Mouse (Mus musculus) inflammation-experienced regulatory T-cells, adult 16 weeks (primary cell): ENCODE data around the gene Gm10720. TPM values are rescaled to one million over a fixed set of nuclear protein-coding genes. Genes with fewer than 3 reads are reported as not detected.

Experiments
- polyA plus RNA-seq: library from polyadenylated mRNA; unstranded; fragments of 100-300 nt; shearing (Covaris generic); gene quantifications from one replicate; pipeline ENCODE4 v1.2.1, GENCODE M21; 2017

Gm10720 gene
- 0.63 TPM for polyA plus RNA-seq

DNA sequence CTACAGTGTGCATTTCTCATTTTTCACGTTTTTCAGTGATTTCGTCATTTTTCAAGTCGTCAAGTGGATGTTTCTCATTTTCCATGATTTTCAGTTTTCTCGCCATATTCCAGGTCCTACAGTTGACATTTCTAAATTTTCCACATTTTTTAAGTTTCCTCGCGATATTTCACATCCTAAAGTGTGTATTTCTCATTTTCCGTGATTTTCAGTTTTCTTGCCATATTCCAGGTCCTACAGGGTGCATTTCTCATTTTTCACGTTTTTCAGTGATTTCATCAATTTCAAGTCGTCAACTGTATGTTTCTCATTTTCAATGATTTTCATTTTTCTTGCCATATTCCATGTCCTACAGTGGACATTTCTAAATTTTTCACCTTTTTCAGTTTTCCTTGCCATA, at the start of gene Gm10720:
TSS of gene Gm10720 (plus strand) at position 301 of the 400 bp plus-strand sequence.

DNA sequence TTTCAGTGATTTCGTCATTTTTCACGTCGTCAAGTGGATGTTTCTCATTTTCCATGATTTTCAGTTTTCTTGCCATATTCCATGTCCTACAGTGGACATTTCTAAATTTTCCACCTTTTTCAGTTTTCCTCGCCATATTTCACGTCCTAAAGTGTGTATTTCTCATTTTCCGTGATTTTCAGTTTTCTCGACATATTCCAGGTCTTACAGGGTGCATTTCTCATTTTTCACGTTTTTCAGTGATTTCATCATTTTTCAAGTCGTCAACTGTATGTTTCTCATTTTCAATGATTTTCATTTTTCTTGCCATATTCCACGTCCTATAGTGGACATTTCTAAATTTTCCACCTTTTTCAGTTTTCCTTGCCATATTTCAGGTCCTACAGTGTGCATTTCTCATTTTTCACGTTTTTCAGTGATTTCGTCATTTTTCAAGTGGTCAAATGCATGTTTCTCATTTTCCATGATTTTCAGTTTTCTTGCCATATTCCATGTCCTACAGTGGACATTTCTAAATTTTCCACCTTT, 14.9 kb upstream of the Gm10720 start, which contains the start of gene Gm10722:
TSS of gene Gm10722 (plus strand) at position 478 of the 528 bp plus-strand sequence.

DNA sequence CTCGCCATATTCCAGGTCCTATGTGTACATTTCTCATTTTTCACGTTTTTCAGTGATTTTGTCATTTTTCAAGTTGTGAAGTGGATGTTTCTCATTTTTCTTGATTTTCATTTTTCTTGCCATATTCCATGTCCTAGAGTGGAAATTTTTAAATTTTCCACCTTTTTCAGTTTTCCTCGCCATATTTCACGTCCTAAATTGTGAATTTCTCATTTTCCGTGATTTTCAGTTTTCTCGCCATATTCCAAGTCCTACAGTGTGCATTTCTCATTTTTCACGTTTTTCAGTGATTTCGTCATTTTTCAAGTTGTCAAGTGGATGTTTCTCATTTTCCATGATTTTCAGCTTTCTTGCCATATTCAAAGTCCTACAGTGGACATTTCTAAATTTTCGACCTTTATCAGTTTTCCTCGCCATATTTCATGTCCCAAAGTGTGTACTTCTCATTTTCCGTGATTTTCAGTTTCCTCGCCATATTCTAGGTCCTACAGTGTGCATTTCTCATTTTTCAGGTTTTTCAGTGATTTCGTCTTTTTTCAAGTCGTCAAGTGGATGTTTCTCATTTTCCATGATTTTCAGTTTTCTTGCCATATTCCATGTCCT, 12.6 kb upstream of the Gm10720 start, which contains the start of gene Gm11168:
TSS of gene Gm11168 (plus strand) at position 553 of the 603 bp plus-strand sequence.

DNA sequence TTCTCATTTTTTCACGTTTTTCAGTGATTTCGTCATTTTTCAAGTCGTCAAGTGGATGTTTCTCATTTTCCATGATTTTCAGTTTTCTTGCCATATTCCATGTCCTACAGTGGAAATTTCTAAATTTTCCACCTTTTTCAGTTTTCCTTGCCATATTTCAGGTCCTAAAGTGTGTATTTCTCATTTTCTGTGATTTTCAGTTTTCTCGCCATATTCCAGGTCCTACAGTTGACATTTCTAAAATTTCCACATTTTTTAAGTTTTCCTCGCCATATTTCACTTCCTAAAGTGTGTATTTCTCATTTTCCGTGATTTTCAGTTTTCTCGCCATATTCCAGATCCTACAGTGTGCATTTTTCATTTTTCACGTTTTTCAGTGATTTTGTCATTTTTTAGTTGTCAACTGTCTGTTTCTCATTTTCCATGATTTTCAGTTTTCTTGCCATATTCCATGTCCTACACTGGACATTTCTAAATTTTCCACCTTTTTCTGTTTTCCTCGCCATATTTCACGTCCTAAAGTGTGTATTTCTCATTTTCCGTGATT, 2.6 kb upstream of the Gm10720 start, which contains the start of gene Gm10721:
TSS of gene Gm10721 (plus strand) at position 408 of the 547 bp plus-strand sequence.

DNA sequence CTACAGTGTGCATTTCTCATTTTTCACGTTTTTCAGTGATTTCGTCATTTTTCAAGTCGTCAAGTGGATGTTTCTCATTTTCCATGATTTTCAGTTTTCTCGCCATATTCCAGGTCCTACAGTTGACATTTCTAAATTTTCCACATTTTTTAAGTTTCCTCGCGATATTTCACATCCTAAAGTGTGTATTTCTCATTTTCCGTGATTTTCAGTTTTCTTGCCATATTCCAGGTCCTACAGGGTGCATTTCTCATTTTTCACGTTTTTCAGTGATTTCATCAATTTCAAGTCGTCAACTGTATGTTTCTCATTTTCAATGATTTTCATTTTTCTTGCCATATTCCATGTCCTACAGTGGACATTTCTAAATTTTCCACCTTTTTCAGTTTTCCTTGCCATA, 1.7 kb downstream of the Gm10720 start, which contains the start of gene Gm10719:
TSS of gene Gm10719 (plus strand) at position 301 of the 400 bp plus-strand sequence.

DNA sequence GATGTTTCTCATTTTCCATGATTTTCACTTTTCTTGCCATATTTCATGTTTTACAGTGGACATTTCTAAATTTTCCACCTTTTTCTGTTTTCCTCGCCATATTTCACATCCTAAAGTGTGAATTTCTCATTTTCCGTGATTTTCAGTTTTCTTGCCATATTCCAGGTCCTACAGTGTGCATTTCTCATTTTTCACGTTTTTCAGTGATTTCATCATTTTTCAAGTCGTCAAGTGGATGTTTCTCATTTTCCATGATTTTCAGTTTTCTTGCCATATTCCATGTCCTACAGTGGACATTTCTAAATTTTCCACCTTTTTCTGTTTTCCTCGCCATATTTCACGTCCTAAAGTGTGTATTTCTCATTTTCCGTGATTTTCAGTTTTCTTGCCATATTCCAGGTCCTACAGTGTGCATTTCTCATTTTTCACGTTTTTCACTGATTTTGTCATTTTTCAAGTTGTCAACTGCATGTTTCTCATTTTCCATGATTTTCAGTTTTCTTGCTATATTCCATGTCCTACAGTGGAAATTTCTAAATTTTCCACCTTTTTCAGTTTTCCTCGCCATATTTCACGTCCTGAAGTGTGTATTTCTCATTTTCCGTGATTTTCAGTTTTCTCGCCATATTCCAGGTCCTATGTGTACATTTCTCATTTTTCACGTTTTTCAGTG, 8.0 kb downstream of the Gm10720 start, which contains the start of gene Gm10718:
TSS of gene Gm10718 (plus strand) at position 236 of the 673 bp plus-strand sequence.

DNA sequence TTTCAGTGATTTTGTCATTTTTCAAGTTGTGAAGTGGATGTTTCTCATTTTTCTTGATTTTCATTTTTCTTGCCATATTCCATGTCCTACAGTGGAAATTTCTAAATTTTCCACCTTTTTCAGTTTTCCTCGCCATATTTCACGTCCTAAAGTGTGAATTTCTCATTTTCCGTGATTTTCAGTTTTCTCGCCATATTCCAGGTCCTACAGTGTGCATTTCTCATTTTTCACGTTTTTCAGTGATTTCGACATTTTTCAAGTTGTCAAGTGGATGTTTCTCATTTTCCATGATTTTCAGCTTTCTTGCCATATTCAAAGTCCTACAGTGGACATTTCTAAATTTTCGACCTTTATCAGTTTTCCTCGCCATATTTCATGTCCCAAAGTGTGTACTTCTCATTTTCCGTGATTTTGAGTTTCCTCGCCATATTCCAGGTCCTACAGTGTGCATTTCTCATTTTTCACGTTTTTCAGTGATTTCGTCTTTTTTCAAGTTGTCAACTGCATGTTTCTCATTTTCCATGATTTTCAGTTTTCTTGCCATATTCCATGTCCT, 9.5 kb downstream of the Gm10720 start, which contains the start of gene Gm10717:
TSS of gene Gm10717 (plus strand) at position 506 of the 556 bp plus-strand sequence.

DNA sequence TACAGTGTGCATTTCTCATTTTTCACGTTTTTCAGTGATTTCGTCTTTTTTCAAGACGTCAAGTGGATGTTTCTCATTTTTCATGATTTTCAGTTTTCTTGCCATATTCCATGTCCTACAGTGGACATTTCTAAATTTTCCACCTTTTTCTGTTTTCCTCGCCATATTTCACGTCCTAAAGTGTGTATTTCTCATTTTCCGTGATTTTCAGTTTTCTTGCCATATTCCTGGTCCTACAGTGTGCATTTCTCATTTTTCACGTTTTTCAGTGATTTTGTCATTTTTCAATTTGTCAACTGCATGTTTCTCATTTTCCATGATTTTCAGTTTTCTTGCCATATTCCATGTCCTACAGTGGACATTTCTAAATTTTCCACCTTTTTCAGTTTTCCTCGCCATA, 18.8 kb downstream of the Gm10720 start, which contains the start of gene Gm17535:
TSS of gene Gm17535 (plus strand) at position 301 of the 400 bp plus-strand sequence.

DNA sequence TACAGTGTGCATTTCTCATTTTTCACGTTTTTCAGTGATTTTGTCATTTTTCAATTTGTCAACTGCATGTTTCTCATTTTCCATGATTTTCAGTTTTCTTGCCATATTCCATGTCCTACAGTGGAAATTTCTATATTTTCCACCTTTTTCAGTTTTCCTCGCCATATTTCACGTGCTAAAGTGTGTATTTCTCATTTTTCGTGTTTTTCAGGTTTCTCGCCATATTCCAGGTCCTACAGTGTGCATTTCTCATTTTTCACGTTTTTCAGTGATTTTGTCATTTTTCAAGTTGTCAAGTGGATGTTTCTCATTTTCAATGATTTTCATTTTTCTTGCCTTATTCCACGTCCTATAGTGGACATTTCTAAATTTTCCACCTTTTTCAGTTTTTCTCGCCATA, 21.1 kb downstream of the Gm10720 start, which contains the start of gene Gm10715:
TSS of gene Gm10715 (plus strand) at position 301 of the 400 bp plus-strand sequence.

Other genes with a start within 250 kb of the Gm10720 start
- gene Gm10722, start 14.7 kb upstream of the Gm10720 start, polyA plus RNA-seq = 0.57 TPM
- gene Gm11168, start 12.3 kb upstream of the Gm10720 start, polyA plus RNA-seq = 4.0 TPM
- not detected for gene Gm10721, start 2.5 kb upstream of the Gm10720 start, polyA plus RNA-seq
- 3.4 TPM for gene Gm10719, start 1.8 kb downstream of the Gm10720 start, polyA plus RNA-seq
- gene Gm10718, start 7.9 kb downstream of the Gm10720 start, polyA plus RNA-seq = 2.9 TPM
- gene Gm10717, start 9.8 kb downstream of the Gm10720 start, polyA plus RNA-seq = 7.5 TPM
- gene Gm17535, start 18.9 kb downstream of the Gm10720 start, polyA plus RNA-seq = 1.3 TPM
- not detected for gene Gm10715, start 21.2 kb downstream of the Gm10720 start, polyA plus RNA-seq